Mouse (Mus musculus): ENCODE data around the gene Samd1.
"Not testable (repeated sequence)": the region's sequence is repeated elsewhere in the genome, so short reads cannot be mapped to it uniquely, and the experiment has no call there.

Samd1 gene

DNA sequence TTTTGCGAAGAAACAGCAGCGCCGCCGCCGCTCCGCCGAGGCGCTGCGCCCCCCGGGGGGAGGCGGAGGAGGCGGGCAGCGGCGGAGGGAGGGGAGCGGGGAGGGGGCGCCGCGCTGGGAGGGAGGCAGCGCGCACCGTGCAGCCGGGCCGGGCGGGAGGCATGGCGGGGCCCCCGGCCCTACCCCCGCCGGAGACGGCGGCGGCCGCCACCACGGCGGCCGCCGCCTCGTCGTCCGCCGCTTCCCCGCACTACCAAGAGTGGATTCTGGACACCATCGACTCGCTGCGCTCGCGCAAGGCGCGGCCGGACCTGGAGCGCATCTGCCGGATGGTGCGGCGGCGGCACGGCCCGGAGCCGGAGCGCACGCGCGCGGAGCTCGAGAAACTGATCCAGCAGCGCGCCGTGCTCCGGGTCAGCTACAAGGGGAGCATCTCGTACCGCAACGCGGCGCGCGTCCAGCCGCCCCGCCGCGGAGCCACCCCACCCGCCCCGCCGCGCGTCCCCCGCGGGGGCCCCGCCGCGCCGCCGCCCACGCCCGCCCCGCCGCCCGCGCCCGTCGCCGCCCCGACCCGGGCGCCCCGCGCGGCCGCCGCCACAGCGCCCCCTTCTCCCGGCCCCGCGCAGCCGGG, at the start of gene Samd1:
Gene Samd1 (plus strand): TSS at position 162 of the 631 bp plus-strand sequence.
- DNase-seq: peak; percentile 37 to 40

DNA sequence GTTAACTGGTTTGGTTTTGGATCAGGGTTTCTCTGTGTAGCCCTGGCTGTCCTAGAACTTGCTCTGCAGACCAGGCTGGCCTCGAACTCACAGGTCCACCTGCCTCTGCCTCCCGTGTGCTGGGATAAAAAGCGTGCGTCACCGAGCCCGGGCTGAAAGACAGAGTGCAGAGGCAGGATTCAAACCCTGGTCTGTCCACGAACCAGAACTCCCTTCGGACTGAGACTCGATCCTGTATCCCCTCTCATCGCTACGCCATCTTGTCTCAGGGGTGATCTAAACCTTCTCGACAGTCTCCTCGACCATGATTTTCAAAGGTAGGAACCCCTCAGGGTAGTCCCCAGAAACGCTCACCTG, 42.7 kb upstream of the Samd1 start:
- DNase-seq: no peak

DNA sequence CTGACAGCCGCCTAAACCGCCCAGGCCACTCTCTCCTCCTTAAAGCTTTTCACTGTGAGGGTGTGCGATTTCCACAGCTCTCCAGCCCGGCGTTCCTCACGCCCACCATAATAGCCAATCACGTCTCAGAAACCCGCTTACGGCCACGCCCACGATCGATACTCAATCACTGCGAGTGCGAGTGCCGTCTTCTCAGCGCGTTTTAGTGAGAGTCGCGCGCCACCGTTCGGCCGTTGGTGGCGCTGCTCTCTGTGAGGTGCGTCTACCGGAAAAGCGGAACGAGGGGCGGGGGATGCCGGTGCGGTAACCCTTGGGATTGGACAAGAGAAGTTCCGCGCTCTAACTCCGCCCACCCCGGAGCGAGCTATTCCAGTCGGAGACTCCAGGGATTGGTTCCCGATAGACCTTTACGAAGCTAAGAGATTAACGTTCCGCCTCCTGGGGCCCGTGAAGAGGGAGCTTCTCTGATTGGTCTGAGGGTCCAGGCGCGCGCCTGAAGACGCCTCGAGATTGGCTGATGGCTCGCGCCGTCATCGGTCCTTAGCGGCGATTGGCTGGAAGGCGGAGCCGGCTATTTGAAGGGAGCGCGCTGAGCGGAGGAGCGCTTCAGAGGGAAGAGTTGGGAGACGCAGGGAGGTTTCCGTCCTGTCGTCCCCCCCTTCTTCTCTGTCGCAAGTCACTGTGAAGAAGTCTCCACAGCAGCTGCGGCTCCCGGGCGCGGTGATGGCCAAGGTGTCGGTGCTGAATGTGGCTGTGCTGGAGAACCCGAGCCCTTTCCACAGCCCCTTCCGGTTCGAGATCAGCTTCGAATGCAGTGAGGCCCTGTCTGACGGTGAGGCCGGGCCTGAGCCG, 42.1 kb upstream of the Samd1 start, which contains the start of the genes Gm10644 and Asf1b:
Gene Gm10644 (minus strand): TSS at position 100 of the 852 bp plus-strand sequence.
Gene Asf1b (plus strand): TSS at position 402 of the 852 bp plus-strand sequence.
- DNase-seq: peak; percentile 93 to 96

DNA sequence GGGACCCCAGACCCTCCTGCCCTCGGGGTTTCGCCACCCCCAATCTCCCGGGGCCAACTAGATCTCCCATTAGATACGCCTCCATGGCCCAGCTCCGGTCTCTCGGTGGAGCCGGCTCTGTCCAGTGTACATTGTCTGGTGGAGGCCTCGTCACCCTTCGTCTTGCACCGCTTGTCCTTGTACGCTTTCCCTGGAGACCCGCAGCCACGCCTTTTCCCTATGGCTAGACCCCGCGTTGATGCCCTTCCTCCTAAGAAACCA, 41.6 kb upstream of the Samd1 start:
- DNase-seq: no peak

DNA sequence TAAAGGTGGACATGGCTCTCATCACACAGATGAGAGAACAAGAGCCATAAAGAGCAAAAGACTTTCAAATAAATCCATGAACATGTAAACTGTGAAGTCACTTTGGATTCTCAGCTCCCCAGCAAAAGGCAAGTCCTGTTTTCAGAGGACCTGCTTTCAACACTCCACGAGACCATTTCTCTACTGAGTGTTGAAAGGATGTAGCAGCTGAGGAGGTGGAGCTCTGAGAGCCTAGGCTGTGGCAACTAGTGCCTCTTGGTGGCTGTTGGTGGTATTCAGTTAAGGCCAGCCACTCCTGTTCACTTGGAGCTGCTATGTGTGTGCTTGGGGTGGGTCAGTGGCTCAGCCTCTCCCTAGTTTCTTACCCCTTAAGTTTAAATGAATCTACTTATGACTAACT, 40.7 kb upstream of the Samd1 start:
- DNase-seq: no peak

DNA sequence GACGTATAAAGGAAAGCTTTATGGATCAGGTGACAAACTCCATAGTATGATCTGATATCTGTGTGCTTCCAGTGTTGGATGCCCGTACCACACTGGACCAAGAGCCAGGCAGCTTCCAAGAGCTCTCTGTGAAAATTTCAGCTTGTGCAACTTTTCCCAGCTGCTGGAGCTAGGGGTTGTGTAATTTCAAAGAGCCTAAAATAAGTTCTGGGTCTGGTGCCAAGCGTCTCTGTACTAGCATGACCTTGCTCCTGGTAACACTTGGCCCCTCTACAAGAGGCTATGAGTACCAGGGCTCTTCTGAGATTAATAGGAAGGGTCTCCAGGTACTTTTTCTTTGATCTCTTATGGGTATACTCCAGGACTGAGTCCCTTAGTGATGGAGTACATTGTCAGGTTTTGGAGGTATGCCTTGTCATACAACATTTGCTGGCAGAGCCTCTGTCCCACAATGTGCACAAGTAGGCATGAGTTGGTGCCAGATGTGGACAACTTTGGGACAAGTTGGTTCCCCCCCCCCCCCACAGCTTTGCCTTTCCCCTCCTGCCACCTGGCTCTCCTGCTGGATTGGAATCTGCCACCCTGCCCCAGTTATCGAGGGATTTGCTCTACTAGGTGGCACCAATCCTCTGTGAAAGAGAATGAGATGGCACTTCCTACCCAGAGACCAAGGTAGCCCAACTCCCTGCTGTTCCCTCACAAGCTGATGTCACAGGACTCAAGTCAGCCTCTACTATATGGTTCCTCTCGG, 33.3 kb upstream of the Samd1 start:
- DNase-seq: no peak

DNA sequence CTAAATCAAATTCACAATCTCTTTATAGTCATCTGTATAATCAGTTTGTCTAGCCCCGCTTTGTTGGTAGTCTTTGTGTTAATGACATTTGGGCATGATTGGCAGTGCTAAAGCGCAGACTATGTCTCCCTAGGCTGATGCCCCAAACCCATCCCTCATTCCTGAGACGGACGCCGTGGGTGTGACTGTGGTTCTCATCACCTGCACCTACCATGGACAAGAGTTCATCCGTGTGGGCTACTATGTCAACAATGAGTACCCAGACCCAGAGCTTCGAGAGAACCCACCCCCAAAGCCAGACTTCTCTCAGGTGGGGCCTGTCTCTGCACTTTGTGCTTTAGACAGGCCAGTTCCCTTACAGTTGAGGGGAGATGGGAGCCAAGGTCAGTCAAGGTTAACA, 29.8 kb upstream of the Samd1 start:
- DNase-seq: no peak

DNA sequence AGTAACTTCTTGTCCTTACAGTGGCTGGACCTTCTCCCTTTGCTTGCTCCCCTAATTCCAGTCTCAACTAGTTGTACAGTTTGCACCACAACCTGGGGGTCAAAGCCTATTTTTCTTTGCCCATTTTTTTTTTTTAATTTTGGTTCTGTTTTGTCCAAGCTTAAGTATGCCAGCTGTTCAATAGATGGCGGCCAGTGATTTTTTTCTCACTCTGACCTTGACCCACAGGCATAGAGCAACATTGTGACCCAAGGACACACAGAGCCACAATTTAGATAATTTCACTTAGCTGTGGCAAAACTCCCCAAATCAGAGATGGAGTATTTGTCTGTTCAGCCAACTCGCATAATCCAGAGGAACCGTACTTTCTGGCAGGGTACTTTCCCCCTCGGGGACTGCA, 26.4 kb upstream of the Samd1 start:
- DNase-seq: no peak

DNA sequence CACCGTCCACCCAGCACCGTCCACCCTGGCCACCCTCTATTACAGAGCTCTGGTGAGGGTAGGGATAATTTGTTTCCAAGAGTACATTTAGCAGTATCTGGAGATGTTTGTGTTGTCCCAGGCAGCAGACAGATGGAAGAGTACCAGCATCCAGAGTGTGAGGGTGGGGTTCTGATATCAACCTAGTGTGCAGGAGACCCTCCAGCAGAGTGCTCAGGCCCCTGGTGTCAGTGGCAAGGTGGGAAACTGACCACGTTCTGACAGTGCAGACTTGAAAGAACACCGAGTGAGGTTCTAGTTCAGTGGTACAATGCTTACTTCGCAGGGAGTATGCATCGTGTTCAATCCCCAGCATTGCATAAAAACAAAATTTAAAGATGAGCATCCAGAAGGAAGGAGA, 25.8 kb upstream of the Samd1 start:
- no peak for DNase-seq

GRCm38 (mm10) chr8:83972150-83973120, 25.0 kb upstream of the Samd1 start, which contains the start of gene Prkaca:
Gene Prkaca (plus strand): TSS chr8:83972993.
- DNase-seq: peak; percentile 99

- peak in 1 of 2 experiments; percentile 40 for DNase-seq
These were observed 24.1 kb upstream of the Samd1 start for GRCm38 (mm10) chr8:83973161-83974031.

DNA sequence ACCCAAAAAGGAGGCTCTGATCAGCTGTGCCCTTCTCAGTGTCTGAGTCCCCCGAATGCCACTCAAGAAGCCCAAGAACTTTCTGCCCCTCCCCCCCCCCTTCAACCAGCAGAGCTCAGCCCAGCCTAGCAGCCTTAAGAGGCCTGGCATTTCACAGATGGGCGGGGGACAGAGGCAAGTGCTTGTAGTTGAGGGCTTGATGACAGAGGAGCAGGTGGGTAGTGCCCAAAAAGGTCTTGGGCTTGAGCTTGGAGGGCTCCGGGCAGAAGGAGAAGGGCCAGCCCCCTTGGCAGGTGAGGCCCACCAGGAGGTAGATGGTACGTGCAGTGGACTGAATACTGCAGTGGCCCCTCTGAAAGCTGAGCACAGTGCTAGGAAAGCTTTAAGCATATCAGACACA, 23.0 kb upstream of the Samd1 start:
- DNase-seq: no peak

DNA sequence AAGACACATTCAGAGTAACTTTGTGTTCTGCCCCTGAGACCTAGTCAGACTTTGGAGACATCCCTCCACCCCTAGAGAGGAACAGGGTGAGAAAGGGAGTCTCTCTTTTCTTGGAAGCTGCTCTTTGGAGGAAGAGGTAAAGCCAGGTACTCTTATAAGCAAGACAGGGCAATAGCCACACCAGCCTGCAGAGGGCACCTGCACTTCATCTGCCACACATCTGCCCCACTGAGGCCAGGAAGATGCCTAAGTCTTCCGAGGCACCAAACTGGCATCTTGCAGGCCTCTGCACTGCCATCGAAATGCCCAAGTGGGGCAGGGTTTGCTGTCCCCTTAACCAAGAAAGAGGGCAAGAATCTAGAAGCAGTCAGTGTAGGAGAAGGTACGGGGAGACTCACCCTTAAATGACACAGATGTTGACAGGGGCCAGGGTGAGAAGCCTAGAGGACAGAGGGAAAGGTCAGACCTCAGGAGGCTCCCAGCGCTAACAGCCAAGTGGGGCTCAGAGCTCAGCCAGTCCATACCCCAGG, 21.3 kb upstream of the Samd1 start:
- DNase-seq: no peak

- DNase-seq: no peak
These were observed 20.6 kb upstream of the Samd1 start for GRCm38 (mm10) chr8:83976779-83977350.

- no peak for DNase-seq
These were observed 19.8 kb upstream of the Samd1 start for GRCm38 (mm10) chr8:83977646-83978045.

GRCm38 (mm10) chr8:83978200-83978599, 19.3 kb upstream of the Samd1 start:
- no peak for DNase-seq

- DNase-seq: no peak
These were observed 17.2 kb upstream of the Samd1 start for GRCm38 (mm10) chr8:83980250-83980649.

DNA sequence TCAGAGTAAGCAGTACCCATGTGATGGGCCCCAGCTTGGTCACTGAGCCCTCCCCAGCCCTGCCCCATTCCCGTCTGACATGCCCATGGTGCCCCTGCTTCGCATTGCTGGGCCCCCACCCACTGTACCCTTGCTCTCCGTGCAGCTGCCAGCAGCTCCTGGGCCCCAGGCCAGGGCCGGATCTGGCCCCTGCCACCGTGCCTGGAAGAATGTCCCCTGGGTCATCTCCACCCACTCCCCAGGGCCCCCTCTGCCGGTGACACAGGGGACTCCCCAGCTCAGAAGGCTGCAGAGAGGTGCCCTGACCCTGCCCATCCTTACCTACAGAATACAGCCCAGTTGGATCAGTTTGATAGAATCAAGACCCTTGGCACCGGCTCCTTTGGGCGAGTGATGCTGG, 16.6 kb upstream of the Samd1 start:
- DNase-seq: no peak

- DNase-seq: no peak
These were observed 15.9 kb upstream of the Samd1 start for GRCm38 (mm10) chr8:83981533-83981932.

DNA sequence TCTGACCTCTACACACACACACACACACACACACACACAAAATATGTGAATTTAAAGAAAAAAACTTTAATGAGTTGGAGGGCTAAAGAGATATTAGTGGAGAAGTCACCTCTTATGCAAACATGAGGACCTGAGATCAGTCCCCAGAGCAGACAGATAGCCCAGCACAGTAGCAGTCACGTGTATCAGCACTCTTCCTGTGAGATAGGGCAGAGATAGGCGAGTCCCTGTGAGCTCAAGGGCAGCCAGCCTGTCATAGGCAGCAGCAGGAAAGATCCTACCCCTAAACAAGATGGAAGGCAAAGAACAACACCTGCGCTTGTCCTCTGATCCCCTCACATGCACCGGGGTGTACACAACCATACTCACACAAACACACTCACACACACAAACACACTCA, 15.0 kb upstream of the Samd1 start:
- DNase-seq: no peak

- not testable (repeated sequence) for DNase-seq
These were observed 14.2 kb upstream of the Samd1 start for GRCm38 (mm10) chr8:83983222-83983621.

All from thymus, adult 18-20 months (tissue).